Mouse (Mus musculus) heart, adult 2 months (tissue): Measurements from ENCODE around the gene Pip4p1.

Experiments used
- CTCF ChIP-seq: fragments of 200-600 bp; IDR thresholded peaks from 2 replicates; pipeline ENCODE4 v1.8.1; 2022; ENCODE audit warnings: antibody characterized with exemption, mild to moderate bottlenecking, moderate library complexity
- EP300 ChIP-seq: fragments of 200-500 bp; IDR thresholded peaks from 2 replicates; pipeline ENCODE4 v1.6.1; 2011; ENCODE audit warnings: low read depth, low read length, control low read depth; ENCODE audit not compliant: insufficient read depth
- POLR2A ChIP-seq: fragments of 200-500 bp; IDR thresholded peaks from 2 replicates; pipeline ENCODE4 v1.6.1; 2011; ENCODE audit warnings: mild to moderate bottlenecking, low read depth, low read length, control low read depth; ENCODE audit not compliant: insufficient read depth

DNA sequence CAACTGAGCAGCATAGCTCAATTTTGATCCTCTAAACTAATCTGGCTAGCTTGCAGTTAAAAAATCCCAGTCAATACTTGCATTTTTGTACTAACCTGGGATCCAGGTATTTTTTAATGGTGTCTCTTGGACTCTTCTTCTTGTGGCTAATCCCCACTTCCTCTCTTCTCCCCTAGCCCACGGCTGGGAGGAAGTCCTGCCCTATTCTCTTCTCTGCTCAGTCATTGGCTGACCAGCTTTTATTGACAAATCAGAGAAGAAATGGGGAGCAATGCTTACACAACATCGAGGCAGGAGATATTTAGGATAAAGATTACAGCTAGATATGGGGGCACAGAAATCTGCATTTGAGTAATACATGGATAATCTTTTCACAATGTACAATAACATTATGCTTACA is 8.3 kb upstream of the Pip4p1 start:
- TF ChIP-seq CTCF (no peak), POLR2A (no peak), EP300 (no peak)
